Mouse (Mus musculus): ENCODE measurements around the gene Itm2b. TPM values are rescaled to one million over a fixed set of nuclear protein-coding genes. Genes with fewer than 3 reads are reported as not detected.

The Itm2b gene
- polyA plus RNA-seq, 1 experiment = 1,793 TPM

- H3K27ac ChIP-seq (ENCODE audit: insufficient read depth, low read length) = no peak overlapping the region
- 45% methylated on average over 4 of the region's 4 CpGs for WGBS
- no peak for TF ChIP-seq POLR2A (IDR thresholded peaks at IDR 0.05; ENCODE audit: borderline replicate concordance, insufficient read depth, low read length)
- no peak for TF ChIP-seq CTCF (IDR thresholded peaks at IDR 0.05; ENCODE audit: borderline replicate concordance, insufficient read depth, low read depth, low read length)
These were observed 13.5 kb downstream of the Itm2b start for GRCm38 (mm10) chr14:73371577-73371976.

GRCm38 (mm10) chr14:73370695-73371372 lies 14.3 kb downstream of the Itm2b start:
- 52% methylated on average over 23 of the region's 23 CpGs for WGBS
- Histone ChIP-seq H3K27me3 (ENCODE audit: control insufficient read depth, insufficient read depth, low read length) (no peaks in the 10 kb centered on the region), H3K4me3 (replicated peaks; ENCODE audit: insufficient read depth, low read depth, low read length) (no peak overlapping the region), H3K4me1 (ENCODE audit: control insufficient read depth, insufficient read depth, low read length) (peaks cover 27% of the 10 kb centered on the region; the same call in 1 of the 2 replicates), H3K27ac (ENCODE audit: insufficient read depth, low read length) (no peak overlapping the region)
- TF ChIP-seq POLR2A (IDR thresholded peaks at IDR 0.05; ENCODE audit: borderline replicate concordance, insufficient read depth, low read length) = no peak
- TF ChIP-seq CTCF (IDR thresholded peaks at IDR 0.05; ENCODE audit: borderline replicate concordance, insufficient read depth, low read depth, low read length) = no peak
- no peak for DNase-seq

More at GRCm38 (mm10) chr14:73371577-73371976, 13.5 kb downstream of the Itm2b start:
- Histone ChIP-seq H3K4me1 (ENCODE audit: control insufficient read depth, insufficient read depth, low read length) (peaks cover 30% of the 10 kb centered on the region; the same call in 1 of the 2 replicates), H3K27me3 (ENCODE audit: control insufficient read depth, insufficient read depth, low read length) (no peaks in the 10 kb centered on the region), H3K4me3 (replicated peaks; ENCODE audit: insufficient read depth, low read depth, low read length) (no peak overlapping the region)
- DNase-seq = no peak

GRCm38 (mm10) chr14:73370078-73370670 lies 14.9 kb downstream of the Itm2b start:
- TF ChIP-seq CTCF (IDR thresholded peaks at IDR 0.05; ENCODE audit: borderline replicate concordance, insufficient read depth, low read depth, low read length) (no peak), POLR2A (IDR thresholded peaks at IDR 0.05; ENCODE audit: borderline replicate concordance, insufficient read depth, low read length) (no peak)
- 15% methylated on average over 11 of the region's 11 CpGs for WGBS
- H3K4me1 ChIP-seq (ENCODE audit: control insufficient read depth, insufficient read depth, low read length) = peaks cover 23% of the 10 kb centered on the region; the same call in 1 of the 2 replicates
- H3K27ac ChIP-seq (ENCODE audit: insufficient read depth, low read length) = peak overlapping the region; percentile 50
- DNase-seq = no peak
- peak overlapping the region; percentile 4 for H3K4me3 ChIP-seq (replicated peaks; ENCODE audit: insufficient read depth, low read depth, low read length)
- no peaks in the 10 kb centered on the region for H3K27me3 ChIP-seq (ENCODE audit: control insufficient read depth, insufficient read depth, low read length)

GRCm38 (mm10) chr14:73369634-73370033 lies 15.5 kb downstream of the Itm2b start:
- Histone ChIP-seq H3K4me1 (ENCODE audit: control insufficient read depth, insufficient read depth, low read length) (peaks cover 23% of the 10 kb centered on the region; the same call in 1 of the 2 replicates), H3K4me3 (replicated peaks; ENCODE audit: insufficient read depth, low read depth, low read length) (no peak overlapping the region), H3K27ac (ENCODE audit: insufficient read depth, low read length) (no peak overlapping the region), H3K27me3 (ENCODE audit: control insufficient read depth, insufficient read depth, low read length) (no peaks in the 10 kb centered on the region)
- WGBS = 25% methylated on average over 4 of the region's 4 CpGs
- no peak for DNase-seq
- TF ChIP-seq POLR2A (IDR thresholded peaks at IDR 0.05; ENCODE audit: borderline replicate concordance, insufficient read depth, low read length) (no peak), CTCF (IDR thresholded peaks at IDR 0.05; ENCODE audit: borderline replicate concordance, insufficient read depth, low read depth, low read length) (no peak)

- no peak for TF ChIP-seq POLR2A (IDR thresholded peaks at IDR 0.05; ENCODE audit: borderline replicate concordance, insufficient read depth, low read length)
- no peak for TF ChIP-seq CTCF (IDR thresholded peaks at IDR 0.05; ENCODE audit: borderline replicate concordance, insufficient read depth, low read depth, low read length)
- DNase-seq = no peak
- Histone ChIP-seq H3K4me3 (replicated peaks; ENCODE audit: insufficient read depth, low read depth, low read length) (no peak overlapping the region), H3K27me3 (ENCODE audit: control insufficient read depth, insufficient read depth, low read length) (no peaks in the 10 kb centered on the region), H3K4me1 (ENCODE audit: control insufficient read depth, insufficient read depth, low read length) (peaks cover 23% of the 10 kb centered on the region; the same call in 1 of the 2 replicates), H3K27ac (ENCODE audit: insufficient read depth, low read length) (no peak overlapping the region)
- WGBS = 43% methylated on average over 13 of the region's 13 CpGs
These were observed 16.1 kb downstream of the Itm2b start for GRCm38 (mm10) chr14:73368966-73369365.

GRCm38 (mm10) chr14:73368221-73368620 lies 16.9 kb downstream of the Itm2b start:
- Histone ChIP-seq H3K27me3 (ENCODE audit: control insufficient read depth, insufficient read depth, low read length) (no peaks in the 10 kb centered on the region), H3K4me3 (replicated peaks; ENCODE audit: insufficient read depth, low read depth, low read length) (no peak overlapping the region), H3K4me1 (ENCODE audit: control insufficient read depth, insufficient read depth, low read length) (peaks cover 21% of the 10 kb centered on the region; the same call in 1 of the 2 replicates), H3K27ac (ENCODE audit: insufficient read depth, low read length) (no peak overlapping the region)
- TF ChIP-seq CTCF (IDR thresholded peaks at IDR 0.05; ENCODE audit: borderline replicate concordance, insufficient read depth, low read depth, low read length) (no peak), POLR2A (IDR thresholded peaks at IDR 0.05; ENCODE audit: borderline replicate concordance, insufficient read depth, low read length) (no peak)
- WGBS = 88% methylated on average over 13 of the region's 13 CpGs
- no peak for DNase-seq

GRCm38 (mm10) chr14:73366278-73366677 lies 18.8 kb downstream of the Itm2b start:
- H3K27ac ChIP-seq (ENCODE audit: insufficient read depth, low read length) = no peak overlapping the region
- peaks cover 14% of the 10 kb centered on the region; the same call in 1 of the 2 replicates for H3K4me1 ChIP-seq (ENCODE audit: control insufficient read depth, insufficient read depth, low read length)
- H3K4me3 ChIP-seq (replicated peaks; ENCODE audit: insufficient read depth, low read depth, low read length) = no peak overlapping the region
- WGBS = 84% methylated on average over 11 of the region's 11 CpGs
- no peaks in the 10 kb centered on the region for H3K27me3 ChIP-seq (ENCODE audit: control insufficient read depth, insufficient read depth, low read length)
- TF ChIP-seq CTCF (IDR thresholded peaks at IDR 0.05; ENCODE audit: borderline replicate concordance, insufficient read depth, low read depth, low read length) = no peak
- no peak for TF ChIP-seq POLR2A (IDR thresholded peaks at IDR 0.05; ENCODE audit: borderline replicate concordance, insufficient read depth, low read length)
- DNase-seq = no peak

GRCm38 (mm10) chr14:73363782-73364181 lies 21.3 kb downstream of the Itm2b start:
- Histone ChIP-seq H3K27me3 (ENCODE audit: control insufficient read depth, insufficient read depth, low read length) (no peaks in the 10 kb centered on the region), H3K27ac (ENCODE audit: insufficient read depth, low read length) (no peak overlapping the region), H3K4me1 (ENCODE audit: control insufficient read depth, insufficient read depth, low read length) (no peaks in the 10 kb centered on the region; the same call in 1 of the 2 replicates), H3K4me3 (replicated peaks; ENCODE audit: insufficient read depth, low read depth, low read length) (no peak overlapping the region)
- no peak for DNase-seq
- TF ChIP-seq POLR2A (IDR thresholded peaks at IDR 0.05; ENCODE audit: borderline replicate concordance, insufficient read depth, low read length) = no peak
- TF ChIP-seq CTCF (IDR thresholded peaks at IDR 0.05; ENCODE audit: borderline replicate concordance, insufficient read depth, low read depth, low read length) = no peak
- 93% methylated on average over 11 of the region's 11 CpGs for WGBS
